ENCODE assay signal across 18 mouse cellular contexts in genomic region chr14:74939355-74939754, GRCm38 (mm10). TPM values are rescaled to one million over a fixed set of nuclear protein-coding genes. Genes with fewer than 3 reads are reported as not detected.
A peak's percentile ranks its signal among the peaks of the same experiment; 100 is the strongest.
DNase-seq lines count a peak whose midpoint lies in the region; ATAC-seq lines count a peak whose summit lies in the region.
"Had no signal": no experiment of that assay in that cellular context is flagged by ENCODE, and none has a peak within 500 bp of the region (broad histone marks: within the 10 kb centered on the region; RNA-seq: fewer than 3 reads in every experiment).

No protein-coding gene starts in this region.

- no peaks in the 10 kb centered on the region for H3K9me3 ChIP-seq in heart, embryonic 16.5 days (replicated peaks; ENCODE audit: control insufficient read depth, low read length)
- H3K9me3 ChIP-seq in forebrain, embryonic 10.5 days, result no peaks in the 10 kb centered on the region
- H3K9me3 ChIP-seq: hindbrain, embryonic 10.5 days; neural tube, embryonic 15.5 days had no signal

- H3K4me2 ChIP-seq in heart, embryonic 16.5 days (ENCODE audit: low read depth, low read length), result no peak overlapping the region
- H3K4me2 ChIP-seq: neural tube, embryonic 15.5 days had no signal

- H3K9ac ChIP-seq in heart, embryonic 16.5 days (ENCODE audit: low read length), result no peak overlapping the region
- H3K9ac ChIP-seq: forebrain, postnatal 0 days; liver, embryonic 14.5 days; neural tube, embryonic 15.5 days had no signal

- peak overlapping the region; percentile 26; the same call in 1 of the 2 replicates for H3K27ac ChIP-seq in heart, embryonic 16.5 days (ENCODE audit: low read length)
- no peak overlapping the region for H3K27ac ChIP-seq in forebrain, embryonic 10.5 days
- H3K27ac ChIP-seq: hindbrain, embryonic 10.5 days; left cerebral cortex, adult 2 months; liver, embryonic 14.5 days; neural tube, embryonic 15.5 days had no signal

- no peaks in the 10 kb centered on the region for H3K27me3 ChIP-seq in heart, embryonic 16.5 days (ENCODE audit: control insufficient read depth, insufficient read depth, low read length)
- no peaks in the 10 kb centered on the region for H3K27me3 ChIP-seq in forebrain, embryonic 10.5 days (ENCODE audit: poor library complexity, severe bottlenecking)
- H3K27me3 ChIP-seq: neural tube, embryonic 15.5 days had no signal

- no peaks in the 10 kb centered on the region for H3K36me3 ChIP-seq in heart, embryonic 16.5 days (ENCODE audit: control insufficient read depth, insufficient read depth)
- peaks cover 10% of the 10 kb centered on the region; the same call in 1 of the 2 replicates for H3K36me3 ChIP-seq in forebrain, embryonic 10.5 days (replicated peaks)

- 70% methylated on average over 9 of the region's 9 CpGs for WGBS in heart, embryonic 16.5 days
- WGBS in forebrain, embryonic 10.5 days, result 83% methylated on average over 9 of the region's 9 CpGs

- ATAC-seq in heart, embryonic 16.5 days (replicated peaks; ENCODE audit: extremely low read depth, insufficient read depth, low FRiP score), result no peak
- ATAC-seq in common myeloid progenitor, adult 5-6 weeks (replicated peaks; ENCODE audit: low read depth, poor library complexity, severe bottlenecking), result peak; percentile 62
- ATAC-seq: activated CD4-positive, CD25-positive, alpha-beta regulatory T cell, adult 4 months; forebrain, postnatal 0 days; midbrain, embryonic 16.5 days had no signal

- H3K4me3 ChIP-seq in heart, embryonic 16.5 days (ENCODE audit: low read length), result no peak overlapping the region
- no peak overlapping the region for H3K4me3 ChIP-seq in forebrain, embryonic 10.5 days
- H3K4me3 ChIP-seq: hindbrain, embryonic 10.5 days; left cerebral cortex, adult 2 months; neural tube, embryonic 15.5 days had no signal

- no peak for DNase-seq in heart, postnatal 4 days
- peak; percentile 36 for DNase-seq in lung, postnatal 36 days
- DNase-seq in lung, postnatal 10 days, result no peak
- peak; percentile 44 for DNase-seq in naive thymus-derived CD4-positive, alpha-beta T cell, adult 2 months (ENCODE audit: low read depth)
- DNase-seq in forebrain, embryonic 10.5 days (ENCODE audit: extremely low spot score, low spot score), result no peak
- DNase-seq: cerebellum, postnatal 14 days; forebrain, postnatal 0 days; gastrocnemius, postnatal 36 days; kidney, postnatal 36 days; thymus, adult 2 months had no signal

- peaks cover 18% of the 10 kb centered on the region for H3K4me1 ChIP-seq in heart, embryonic 16.5 days (ENCODE audit: control insufficient read depth, insufficient read depth, low read length)
- H3K4me1 ChIP-seq in forebrain, embryonic 10.5 days, result no peaks in the 10 kb centered on the region
- H3K4me1 ChIP-seq: hindbrain, embryonic 10.5 days had no signal

RNA-seq across cellular contexts. Expression of gene Lrch1, which starts 8.3 kb away (rescaled TPM):
- polyA plus RNA-seq in heart, embryonic 16.5 days (2015; fragmentation: Nextera tagmentation; extraction: Ambion mirVana), result 12.4 and 12.5 TPM in 2 replicates
- total RNA-seq in heart, postnatal 4 days (2021), result 10 to 100 TPM; 18.7 to 26.3 TPM
- 15.9 and 16.8 TPM in 2 replicates for total RNA-seq in common myeloid progenitor, adult 5-6 weeks (2017)
- 6.4 and 6.5 TPM in 2 replicates for polyA plus RNA-seq in forebrain, embryonic 10.5 days (2016; fragmentation: Nextera tagmentation; extraction: Ambion mirVana)

Comparison
In these comparisons a context has a peak if more than half of its experiments do, and no peak if none do; other contexts are left out.
1. DNase-seq: peak in lung, postnatal 36 days (single experiment) and naive thymus-derived CD4-positive, alpha-beta T cell, adult 2 months (single experiment); none in heart, postnatal 4 days (single experiment), lung, postnatal 10 days (single experiment) and forebrain, embryonic 10.5 days (single experiment).